Mouse (Mus musculus) bone marrow, adult 2 months (tissue): ENCODE data around the gene Gm10337.

Source experiments
- CTCF ChIP-seq: fragments of 200-500 bp; IDR thresholded peaks from 2 replicates; pipeline ENCODE4 v1.5.1; 2011; ENCODE audit warnings: low read length, control low read depth; ENCODE audit not compliant: control insufficient read depth, insufficient read depth
- POLR2A ChIP-seq: fragments of 200-500 bp; IDR thresholded peaks from 2 replicates; pipeline ENCODE4 v1.6.1; 2011; ENCODE audit warnings: low read depth, mild to moderate bottlenecking, control low read depth, low read length, borderline replicate concordance; ENCODE audit not compliant: control insufficient read depth

DNA sequence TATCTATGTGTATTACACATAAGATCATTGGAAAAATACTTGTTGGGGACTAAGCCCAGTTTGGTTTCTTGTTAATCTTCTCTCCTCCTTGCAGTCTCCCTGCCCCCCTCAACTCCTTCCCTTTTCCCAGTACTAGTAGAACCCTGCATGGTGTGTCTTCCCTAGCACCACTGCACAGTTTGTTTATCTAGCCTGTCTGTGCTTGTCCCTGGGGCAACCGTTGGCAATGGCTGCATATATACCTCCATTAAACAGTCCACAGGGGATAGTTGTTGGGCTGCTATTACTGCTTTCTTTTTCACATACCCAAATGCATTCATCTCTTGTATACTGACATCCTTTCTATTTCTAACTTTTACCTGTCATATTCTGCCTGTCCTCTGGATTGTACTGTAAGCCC, 15.9 kb upstream of the Gm10337 start:
- TF ChIP-seq POLR2A (no peak), CTCF (no peak)
